Mouse (Mus musculus) hindbrain, postnatal 0 days (tissue): ENCODE results near the gene Slc26a5. TPM values are rescaled to one million over a fixed set of nuclear protein-coding genes. Genes with fewer than 3 reads are reported as not detected.

Source experiments
- ATAC-seq: fragments of 200-750 bp; cut with Nextera tagmentation; 2 replicates; pipeline ENCODE4 v1.8.0; 2017; ENCODE audit warnings: mild to moderate bottlenecking, moderate TSS enrichment, moderate library complexity
- DNase-seq: peaks from one replicate; pipeline ENCODE4 v3.0.0-alpha.2; 2015; ENCODE audit warnings: low spot score
- H3K27ac ChIP-seq: fragments of 300-500 bp; sonication (generic); 2 replicates; pipeline ENCODE4 v1.5.1; 2014; ENCODE audit warnings: mild to moderate bottlenecking
- H3K27me3 ChIP-seq: fragments of 300-500 bp; sonication (generic); 2 replicates; pipeline ENCODE4 v1.6.1; 2014; ENCODE audit warnings: low read length, mixed read lengths; ENCODE audit not compliant: insufficient read depth
- H3K36me3 ChIP-seq: fragments of 300-500 bp; sonication (generic); 2 replicates; pipeline ENCODE4 v1.6.1; 2014; ENCODE audit warnings: low read length, mixed read lengths; ENCODE audit not compliant: insufficient read depth
- H3K4me1 ChIP-seq: fragments of 300-500 bp; sonication (generic); 2 replicates; pipeline ENCODE4 v1.6.1; 2014; ENCODE audit warnings: antibody characterized with exemption, low read length, mixed read lengths; ENCODE audit not compliant: insufficient read depth
- H3K4me2 ChIP-seq: fragments of 300-500 bp; sonication (generic); 2 replicates; pipeline ENCODE4 v1.6.1; 2014; ENCODE audit warnings: low read depth, mild to moderate bottlenecking, low read length, moderate library complexity, mixed read lengths
- H3K4me3 ChIP-seq: fragments of 300-500 bp; sonication (generic); 2 replicates; pipeline ENCODE4 v1.5.1; 2014; ENCODE audit warnings: low read length
- H3K9ac ChIP-seq: fragments of 300-500 bp; sonication (generic); replicated peaks from 2 replicates; pipeline ENCODE4 v1.6.1; 2014; ENCODE audit warnings: mild to moderate bottlenecking, low read length, moderate library complexity, mixed read lengths
- H3K9me3 ChIP-seq: fragments of 300-500 bp; sonication (generic); 2 replicates; pipeline ENCODE4 v1.6.1; 2016; ENCODE audit warnings: low read length, mixed read lengths
- CTCF ChIP-seq: IDR thresholded peaks from 2 replicates; pipeline ENCODE4 v1.5.1; 2016; ENCODE audit warnings: antibody characterized with exemption, control low read depth, low read depth
- WGBS: fragments of 180-500 bp; shearing (Covaris S2); extraction: QIAGEN DNeasy Blood & Tissue Kit; methylation state at CpG from one replicate; pipeline ENCODE4 v1.1.7; 2014; 5-methylcytosine and 5-hydroxymethylcytosine counted together
- polyA plus RNA-seq: library from polyadenylated mRNA; unstranded; fragments of >200 nt; fragmentation: Nextera tagmentation; extraction: Ambion mirVana; gene quantifications from 2 replicates; pipeline ENCODE4 v1.2.1, GENCODE M21; 2015
- total RNA-seq: library from RNA; depleted of rRNA; stranded (reverse); fragments of >200 nt; gene quantifications from 2 replicates; pipeline ENCODE4 v1.2.3, GENCODE M21; 2014

Slc26a5 gene
- total and polyA plus RNA-seq, 2 experiments from 2014 or later = 0.84 to 1.0 TPM

- Histone ChIP-seq H3K9ac (no peak overlapping the region), H3K4me1 (no peaks in the 10 kb centered on the region), H3K4me2 (no peak overlapping the region), H3K4me3 (no peak overlapping the region), H3K27me3 (no peaks in the 10 kb centered on the region), H3K9me3 (no peaks in the 10 kb centered on the region), H3K27ac (no peak overlapping the region), H3K36me3 (peaks cover 4% of the 10 kb centered on the region; the same call in 1 of the 2 replicates)
- no peak for TF ChIP-seq CTCF
- 68% methylated on average over 6 of the region's 6 CpGs for WGBS
- DNase-seq (no peak), ATAC-seq (no peak)
Observed at GRCm38 (mm10) chr5:21900891-21901290, 35.5 kb upstream of the Slc26a5 start.

GRCm38 (mm10) chr5:21898875-21899274 is 33.5 kb upstream of the Slc26a5 start:
- H3K4me2 ChIP-seq = no peak overlapping the region
- no peak overlapping the region for H3K4me3 ChIP-seq
- H3K27me3 ChIP-seq = no peaks in the 10 kb centered on the region
- ATAC-seq (no peak), DNase-seq (no peak)
- 73% methylated on average over 6 of the region's 6 CpGs for WGBS
- peaks cover 4% of the 10 kb centered on the region; the same call in 1 of the 2 replicates for H3K36me3 ChIP-seq
- H3K9ac ChIP-seq = no peak overlapping the region
- no peak for TF ChIP-seq CTCF
- H3K27ac ChIP-seq = no peak overlapping the region
- H3K9me3 ChIP-seq = no peaks in the 10 kb centered on the region
- no peaks in the 10 kb centered on the region for H3K4me1 ChIP-seq

GRCm38 (mm10) chr5:21896586-21896985 is 31.2 kb upstream of the Slc26a5 start:
- Histone ChIP-seq H3K27me3 (no peaks in the 10 kb centered on the region), H3K4me2 (no peak overlapping the region), H3K4me1 (no peaks in the 10 kb centered on the region), H3K36me3 (0 out of 2 replicates have a peak, but pooled peaks cover 4% of the 10 kb centered on the region), H3K27ac (no peak overlapping the region), H3K4me3 (no peak overlapping the region), H3K9ac (no peak overlapping the region), H3K9me3 (no peaks in the 10 kb centered on the region)
- no peak for ATAC-seq
- WGBS = 73% methylated on average over 14 of the region's 14 CpGs
- TF ChIP-seq CTCF = no peak
- no peak for DNase-seq

GRCm38 (mm10) chr5:21894168-21894567 is 28.8 kb upstream of the Slc26a5 start:
- no peak for ATAC-seq
- TF ChIP-seq CTCF = no peak
- H3K9ac ChIP-seq = no peak overlapping the region
- H3K4me2 ChIP-seq = no peak overlapping the region
- DNase-seq = no peak
- H3K9me3 ChIP-seq = no peaks in the 10 kb centered on the region
- no peaks in the 10 kb centered on the region for H3K4me1 ChIP-seq
- H3K36me3 ChIP-seq = 0 out of 2 replicates have a peak, but pooled peaks cover 4% of the 10 kb centered on the region
- H3K4me3 ChIP-seq = no peak overlapping the region
- no peak overlapping the region for H3K27ac ChIP-seq
- no peaks in the 10 kb centered on the region for H3K27me3 ChIP-seq
- 93% methylated on average over 3 of the region's 3 CpGs for WGBS

GRCm38 (mm10) chr5:21866750-21867149 is 1.3 kb upstream of the Slc26a5 start:
- Histone ChIP-seq H3K4me3 (no peak overlapping the region), H3K4me1 (0 out of 2 replicates have a peak, but pooled peaks cover 3% of the 10 kb centered on the region), H3K27me3 (no peaks in the 10 kb centered on the region), H3K9ac (no peak overlapping the region), H3K9me3 (no peaks in the 10 kb centered on the region), H3K36me3 (no peaks in the 10 kb centered on the region), H3K4me2 (peak overlapping the region; percentile 67), H3K27ac (0 out of 2 replicates have a peak overlapping the region, but pooled peaks have one; percentile 38)
- TF ChIP-seq CTCF = no peak
- WGBS = 66% methylated on average over 8 of the region's 8 CpGs
- no peak for DNase-seq
- peak; percentile 24; the same call in 1 of the 2 replicates for ATAC-seq

GRCm38 (mm10) chr5:21866311-21866712 is 908 bp upstream of the Slc26a5 start:
- Histone ChIP-seq H3K27me3 (no peaks in the 10 kb centered on the region), H3K4me2 (peak overlapping the region; percentile 67), H3K4me3 (peak overlapping the region; percentile 41), H3K9me3 (no peaks in the 10 kb centered on the region), H3K27ac (peak overlapping the region; percentile 38; the same call in 1 of the 2 replicates), H3K9ac (peak overlapping the region; percentile 10; the same call in 1 of the 2 replicates), H3K36me3 (no peaks in the 10 kb centered on the region), H3K4me1 (0 out of 2 replicates have a peak, but pooled peaks cover 3% of the 10 kb centered on the region)
- 7% methylated on average over 6 of the region's 6 CpGs for WGBS
- peak; percentile 78 for DNase-seq
- peak; percentile 96 for ATAC-seq
- TF ChIP-seq CTCF = no peak; the same call in 1 of the 2 replicates

- Histone ChIP-seq H3K9ac (no peak overlapping the region), H3K27ac (no peak overlapping the region), H3K27me3 (no peaks in the 10 kb centered on the region), H3K4me3 (no peak overlapping the region), H3K4me1 (no peaks in the 10 kb centered on the region), H3K9me3 (no peaks in the 10 kb centered on the region), H3K4me2 (no peak overlapping the region), H3K36me3 (no peaks in the 10 kb centered on the region)
- WGBS = 85% methylated on average over 7 of the region's 7 CpGs
- DNase-seq (no peak), ATAC-seq (no peak)
- TF ChIP-seq CTCF = no peak
Observed at GRCm38 (mm10) chr5:21858653-21859052, 6.8 kb downstream of the Slc26a5 start.
